28 mouse cellular contexts compared by ENCODE assay signal in genomic region chr7:52007138-52007537, GRCm38 (mm10). TPM values are rescaled to one million over a fixed set of nuclear protein-coding genes. Genes with fewer than 3 reads are reported as not detected.
"Had no signal": no experiment of that assay in that cellular context is flagged by ENCODE, and none has a peak within 500 bp of the region (broad histone marks: within the 10 kb centered on the region; RNA-seq: fewer than 3 reads in every experiment).

No protein-coding gene starts in this region.

- H3K27me3 ChIP-seq: megakaryocyte, embryonic 14.5 days had no signal

- DNase-seq: kidney, adult 11 months; kidney, adult 8-10 months; kidney, postnatal 10 days; kidney, postnatal 36 days; lung, embryonic 14.5 days; thymus, adult 2 months; thymus, postnatal 14 days; thymus, postnatal 4 days had no signal

- H3K27ac ChIP-seq: limb, embryonic 10.5 days; limb, embryonic 13.5 days; macrophage; midbrain, embryonic 10.5 days; midbrain, embryonic 13.5 days; neural tube, embryonic 13.5 days had no signal

- H3K9me3 ChIP-seq: kidney, embryonic 15.5 days; limb, embryonic 10.5 days; limb, embryonic 13.5 days; megakaryocyte, embryonic 14.5 days; midbrain, embryonic 10.5 days; midbrain, embryonic 13.5 days; neural tube, embryonic 13.5 days had no signal

- H3K36me3 ChIP-seq: kidney, embryonic 15.5 days; limb, embryonic 10.5 days; limb, embryonic 13.5 days; midbrain, embryonic 10.5 days; neural tube, embryonic 13.5 days had no signal

- H3K9ac ChIP-seq: limb, embryonic 13.5 days; lung, embryonic 14.5 days had no signal

RNA-seq across cellular contexts. Expression of gene 1700015G11Rik, which starts 8.4 kb away (rescaled TPM):
- total RNA-seq: layer of hippocampus, adult 18-20 months; layer of hippocampus, postnatal 14 days; left cerebral cortex, adult 8-10 months; left cerebral cortex, postnatal 14 days; monocyte, adult 5-6 weeks; neutrophil, adult 5-6 weeks had no signal
- polyA plus RNA-seq: kidney, embryonic 15.5 days; limb, embryonic 10.5 days; limb, embryonic 13.5 days; liver, embryonic 16.5 days; lung, embryonic 14.5 days; lung, postnatal 0 days; macrophage; midbrain, embryonic 10.5 days; midbrain, embryonic 13.5 days; midbrain, embryonic 16.5 days; myocyte; neural tube, embryonic 13.5 days; stomach, embryonic 14.5 days; stomach, postnatal 0 days; thymus, adult 2 months had no signal
